Mouse (Mus musculus) olfactory bulb, adult 2 months (tissue): ENCODE measurements around the gene Zbtb34.

ENCODE experiments used
- CTCF ChIP-seq: fragments of 200-500 bp; IDR thresholded peaks from 2 replicates; pipeline ENCODE4 v1.5.1; 2012; ENCODE audit warnings: low read depth, mild to moderate bottlenecking, low read length, moderate library complexity; ENCODE audit not compliant: insufficient read depth
- POLR2A ChIP-seq: fragments of 200-500 bp; IDR thresholded peaks from 2 replicates; pipeline ENCODE4 v1.6.1; 2012; ENCODE audit warnings: mild to moderate bottlenecking, low read depth, low read length, moderate library complexity; ENCODE audit not compliant: insufficient read depth

GRCm38 (mm10) chr2:33436035-33436580, 5.0 kb upstream of the Zbtb34 start:
- TF ChIP-seq CTCF (no peak), POLR2A (no peak)
